Mouse (Mus musculus): ENCODE results near the gene Olfr822.
"Not testable (repeated sequence)": the region's sequence is repeated elsewhere in the genome, so short reads cannot be mapped to it uniquely, and the experiment has no call there.

Gene Olfr822

GRCm38 (mm10) chr10:130070910-130071309, at the start of gene Olfr822:
TSS of gene Olfr822 (plus strand) at chr10:130071210.
- in situ Hi-C loops (cut with MboI; ENCODE audit: low sequenced_read_pairs): no loop called here

- in situ Hi-C loops (cut with MboI; ENCODE audit: low sequenced_read_pairs): no loop called here
Measured at GRCm38 (mm10) chr10:130030048-130030447, 41.0 kb upstream of the Olfr822 start, which contains the start of gene Olfr821. TSS of gene Olfr821 (plus strand) at chr10:130030348.

- in situ Hi-C loops (cut with MboI; ENCODE audit: low sequenced_read_pairs): no loop called here
Measured at GRCm38 (mm10) chr10:130037096-130037495, 33.9 kb upstream of the Olfr822 start.

DNA sequence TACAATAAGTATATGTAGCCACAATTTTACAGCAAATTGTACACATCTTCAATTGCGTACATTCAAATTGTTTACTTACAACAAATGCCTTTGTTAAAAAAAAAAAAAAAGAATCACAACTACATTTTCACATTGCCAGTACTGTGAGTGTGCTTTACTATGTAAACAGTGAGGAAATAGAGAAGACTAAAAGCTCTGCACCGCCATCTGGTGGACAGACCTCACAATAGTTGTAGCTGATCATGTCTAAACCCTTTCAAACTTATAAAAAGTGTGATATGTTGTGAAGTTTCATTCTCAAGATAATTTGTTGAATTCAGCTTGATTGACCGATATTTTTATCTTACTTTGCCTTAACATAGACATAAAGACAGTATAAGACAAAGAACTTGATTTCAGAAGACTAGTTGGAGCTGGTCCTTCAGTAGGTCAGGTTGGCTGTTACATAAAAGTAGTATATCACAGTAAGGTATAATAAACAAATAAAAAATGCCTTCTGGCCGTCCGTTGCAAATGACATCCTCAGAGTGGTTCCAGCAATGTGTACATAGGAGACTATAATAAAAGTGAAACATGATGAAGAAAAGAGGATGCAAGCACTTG, 21.9 kb downstream of the Olfr822 start:
- in situ Hi-C loops (cut with MboI; ENCODE audit: low sequenced_read_pairs): loop anchor here (25.0 kb wide), 2 partner anchors 106 to 1056 kb away; partner anchors contain the start of genes Gm10310, Olfr247, Olfr764-ps1 and Olfr765

- in situ Hi-C loops (cut with MboI; ENCODE audit: low sequenced_read_pairs): loop anchor here (25.0 kb wide), 2 partner anchors 109 to 1059 kb away; partner anchors contain the start of genes Gm10310, Olfr247, Olfr764-ps1 and Olfr765
Measured at GRCm38 (mm10) chr10:130096104-130096503, 25.1 kb downstream of the Olfr822 start.

- in situ Hi-C loops (cut with MboI; ENCODE audit: low sequenced_read_pairs): not testable (repeated sequence)
Measured at GRCm38 (mm10) chr10:130115283-130115682, 44.3 kb downstream of the Olfr822 start, which contains the start of gene Olfr823. TSS of gene Olfr823 (minus strand) at chr10:130115383.

DNA sequence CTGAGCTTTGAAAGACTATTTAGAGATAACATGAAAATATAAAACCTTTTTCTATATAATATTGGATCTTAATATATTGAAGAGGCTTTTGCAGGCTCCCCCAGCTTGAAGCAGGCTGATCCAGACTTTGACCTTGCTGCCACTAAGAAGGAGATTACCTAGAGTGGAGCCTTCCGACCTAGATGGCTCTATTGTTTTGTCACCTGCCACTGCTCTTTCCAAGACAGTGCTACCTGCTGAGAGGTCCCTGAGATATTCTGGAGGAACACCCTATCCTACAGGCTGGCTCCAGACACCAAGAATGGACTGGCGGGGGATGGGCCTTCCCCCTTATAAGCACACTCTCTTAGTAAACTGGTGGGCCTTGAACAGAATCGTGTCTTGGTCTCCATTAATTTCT, 45.0 kb downstream of the Olfr822 start:
- in situ Hi-C loops (cut with MboI; ENCODE audit: low sequenced_read_pairs): not testable (repeated sequence)
